Mouse (Mus musculus) liver, postnatal 0 days (tissue): ENCODE data around the gene Ccdc162. TPM values are rescaled to one million over a fixed set of nuclear protein-coding genes. Genes with fewer than 3 reads are reported as not detected.
"Not testable (repeated sequence)": the region's sequence is repeated elsewhere in the genome, so short reads cannot be mapped to it uniquely, and the experiment has no call there.

Source experiments
- ATAC-seq: fragments of 200-750 bp; cut with Nextera tagmentation; 2 replicates; pipeline ENCODE4 v1.8.0; 2017; ENCODE audit warnings: mild to moderate bottlenecking, moderate library complexity
- DNase-seq: peaks from one replicate; pipeline ENCODE4 v3.0.0-alpha.2; 2016
- H3K27ac ChIP-seq: fragments of 300-500 bp; sonication (generic); 2 replicates; pipeline ENCODE4 v1.5.1; 2014; ENCODE audit warnings: antibody characterized with exemption, moderate library complexity, mild to moderate bottlenecking, low read depth
- H3K27me3 ChIP-seq: fragments of 300-500 bp; sonication (generic); 2 replicates; pipeline ENCODE4 v1.6.1; 2014; ENCODE audit warnings: low read length, control low read depth, mixed read lengths; ENCODE audit not compliant: insufficient read depth
- H3K36me3 ChIP-seq: fragments of 300-500 bp; sonication (generic); replicated peaks from 2 replicates; pipeline ENCODE4 v1.6.1; 2014; ENCODE audit warnings: mild to moderate bottlenecking, control low read depth, low read length, moderate library complexity, mixed read lengths; ENCODE audit not compliant: insufficient read depth
- H3K4me1 ChIP-seq: fragments of 300-500 bp; sonication (generic); 2 replicates; pipeline ENCODE4 v1.6.1; 2014; ENCODE audit warnings: antibody characterized with exemption, mild to moderate bottlenecking, control low read depth; ENCODE audit not compliant: insufficient read depth
- H3K4me2 ChIP-seq: fragments of 300-500 bp; sonication (generic); 2 replicates; pipeline ENCODE4 v1.6.1; 2014; ENCODE audit warnings: low read depth, mild to moderate bottlenecking, low read length, moderate library complexity, mixed read lengths
- H3K4me3 ChIP-seq: fragments of 300-500 bp; sonication (generic); 2 replicates; pipeline ENCODE4 v1.5.1; 2014; ENCODE audit warnings: low read depth, low read length
- H3K9ac ChIP-seq: fragments of 300-500 bp; sonication (generic); replicated peaks from 2 replicates; pipeline ENCODE4 v1.6.1; 2014; ENCODE audit warnings: mild to moderate bottlenecking, moderate library complexity
- H3K9me3 ChIP-seq: fragments of 300-500 bp; sonication (generic); 2 replicates; pipeline ENCODE4 v1.6.1; 2016; ENCODE audit warnings: mild to moderate bottlenecking, control low read depth, low read length, mixed read lengths
- CTCF ChIP-seq: sonication (generic); IDR thresholded peaks from 2 replicates; pipeline ENCODE4 v1.5.1; 2016; ENCODE audit warnings: antibody characterized with exemption, low read depth
- EP300 ChIP-seq: IDR thresholded peaks from 2 replicates; pipeline ENCODE4 v1.6.1; 2016; ENCODE audit warnings: antibody characterized with exemption, low read depth, mild to moderate bottlenecking
- WGBS: fragments of 180-500 bp; shearing (Covaris S2); extraction: QIAGEN DNeasy Blood & Tissue Kit; methylation state at CpG from one replicate; pipeline ENCODE4 v1.1.7; 2014; ENCODE audit not compliant: insufficient replicate concordance; 5-methylcytosine and 5-hydroxymethylcytosine counted together
- polyA plus RNA-seq: library from polyadenylated mRNA; unstranded; fragments of >200 nt; fragmentation: Nextera tagmentation; extraction: Ambion mirVana; gene quantifications from 2 replicates; pipeline ENCODE4 v1.2.1, GENCODE M21; 2015

The Ccdc162 gene
- polyA plus RNA-seq, 1 experiment from 2014 or later, result 0.62 TPM

GRCm38 (mm10) chr10:41675842-41676571, 40.4 kb downstream of the Ccdc162 start:
- 81% methylated on average over 6 of the region's 6 CpGs for WGBS
- H3K4me2 ChIP-seq, result no peak overlapping the region
- H3K4me1 ChIP-seq, result peaks cover 3% of the 10 kb centered on the region; the same call in 1 of the 2 replicates
- TF ChIP-seq CTCF, result no peak
- TF ChIP-seq EP300, result no peak
- no peak for DNase-seq
- no peak overlapping the region for H3K27ac ChIP-seq
- no peaks in the 10 kb centered on the region for H3K36me3 ChIP-seq
- H3K9me3 ChIP-seq, result no peaks in the 10 kb centered on the region
- ATAC-seq, result no peak
- H3K9ac ChIP-seq, result no peak overlapping the region
- H3K27me3 ChIP-seq, result no peaks in the 10 kb centered on the region
- no peak overlapping the region for H3K4me3 ChIP-seq

GRCm38 (mm10) chr10:41675243-41675642, 41.2 kb downstream of the Ccdc162 start:
- H3K4me1 ChIP-seq, result peaks cover 3% of the 10 kb centered on the region; the same call in 1 of the 2 replicates
- WGBS, result 69% methylated on average over 6 of the region's 6 CpGs
- no peak overlapping the region for H3K9ac ChIP-seq

GRCm38 (mm10) chr10:41674362-41674761, 42.1 kb downstream of the Ccdc162 start:
- no peak for DNase-seq
- H3K4me3 ChIP-seq, result no peak overlapping the region
- WGBS, result 58% methylated on average over 3 of the region's 3 CpGs
- no peaks in the 10 kb centered on the region for H3K36me3 ChIP-seq
- no peak for TF ChIP-seq EP300
- no peak for TF ChIP-seq CTCF
- peaks cover 3% of the 10 kb centered on the region; the same call in 1 of the 2 replicates for H3K4me1 ChIP-seq
- no peak overlapping the region for H3K9ac ChIP-seq
- H3K27me3 ChIP-seq, result no peaks in the 10 kb centered on the region
- H3K9me3 ChIP-seq, result no peaks in the 10 kb centered on the region
- no peak overlapping the region for H3K27ac ChIP-seq
- no peak for ATAC-seq
- no peak overlapping the region for H3K4me2 ChIP-seq

More at GRCm38 (mm10) chr10:41675243-41675642, 41.2 kb downstream of the Ccdc162 start:
- no peaks in the 10 kb centered on the region for H3K9me3 ChIP-seq
- no peak overlapping the region for H3K4me2 ChIP-seq
- H3K4me3 ChIP-seq, result no peak overlapping the region
- DNase-seq (no peak), ATAC-seq (no peak)
- H3K27ac ChIP-seq, result no peak overlapping the region
- no peak for TF ChIP-seq CTCF
- no peaks in the 10 kb centered on the region for H3K27me3 ChIP-seq
- no peaks in the 10 kb centered on the region for H3K36me3 ChIP-seq

GRCm38 (mm10) chr10:41670196-41670595, 46.2 kb downstream of the Ccdc162 start:
- TF ChIP-seq EP300 (no peak), CTCF (no peak)
- no peaks in the 10 kb centered on the region for H3K27me3 ChIP-seq
- H3K27ac ChIP-seq, result no peak overlapping the region
- H3K4me2 ChIP-seq, result no peak overlapping the region
- WGBS, result 70% methylated on average over 5 of the region's 5 CpGs
- H3K4me3 ChIP-seq, result no peak overlapping the region
- no peaks in the 10 kb centered on the region for H3K36me3 ChIP-seq
- no peaks in the 10 kb centered on the region for H3K4me1 ChIP-seq
- no peaks in the 10 kb centered on the region for H3K9me3 ChIP-seq
- ATAC-seq, result no peak
- DNase-seq, result no peak
- H3K9ac ChIP-seq, result no peak overlapping the region

GRCm38 (mm10) chr10:41665498-41665897, 50.9 kb downstream of the Ccdc162 start:
- H3K27me3 ChIP-seq, result no peaks in the 10 kb centered on the region
- no peak overlapping the region for H3K9ac ChIP-seq
- H3K9me3 ChIP-seq, result no peaks in the 10 kb centered on the region
- no peaks in the 10 kb centered on the region for H3K4me1 ChIP-seq
- H3K27ac ChIP-seq, result no peak overlapping the region
- WGBS, result 39% methylated on average over 1 of the region's 1 CpGs
- no peak overlapping the region for H3K4me3 ChIP-seq
- no peak for DNase-seq
- no peak for TF ChIP-seq EP300
- ATAC-seq, result no peak
- H3K4me2 ChIP-seq, result no peak overlapping the region
- no peaks in the 10 kb centered on the region for H3K36me3 ChIP-seq

GRCm38 (mm10) chr10:41659671-41660070, 56.8 kb downstream of the Ccdc162 start:
- DNase-seq, H3K4me3 ChIP-seq, H3K27ac ChIP-seq, H3K9me3 ChIP-seq, H3K4me2 ChIP-seq, H3K36me3 ChIP-seq, H3K27me3 ChIP-seq, H3K4me1 ChIP-seq, ATAC-seq, H3K9ac ChIP-seq: not testable (repeated sequence)
- TF ChIP-seq EP300, result 0 out of 2 replicates have a peak, but pooled peaks have one; percentile 10
- 85% methylated on average over 6 of the region's 6 CpGs for WGBS

GRCm38 (mm10) chr10:41655684-41656083, 60.8 kb downstream of the Ccdc162 start:
- not testable (repeated sequence) for H3K9ac ChIP-seq, H3K27me3 ChIP-seq, H3K27ac ChIP-seq, DNase-seq, H3K36me3 ChIP-seq, ATAC-seq, H3K4me1 ChIP-seq, H3K4me3 ChIP-seq, H3K9me3 ChIP-seq, H3K4me2 ChIP-seq
